Mouse (Mus musculus) hindbrain, embryonic 16.5 days (tissue): Measurements from ENCODE around the gene Fads3. TPM values are rescaled to one million over a fixed set of nuclear protein-coding genes. Genes with fewer than 3 reads are reported as not detected.
A peak's percentile ranks its signal among the peaks of the same experiment; 100 is the strongest.

Experiments
- ATAC-seq: fragments of 200-750 bp; cut with Nextera tagmentation; 2 replicates; pipeline ENCODE4 v1.8.0; 2017; ENCODE audit warnings: moderate TSS enrichment, moderate library complexity
- H3K27ac ChIP-seq: fragments of 300-500 bp; sonication (generic); 2 replicates; pipeline ENCODE4 v1.5.1; 2014; ENCODE audit warnings: low read depth, mild to moderate bottlenecking, control low read depth, low read length, moderate library complexity
- H3K27me3 ChIP-seq: fragments of 300-500 bp; sonication (generic); replicated peaks from 2 replicates; pipeline ENCODE4 v1.6.1; 2014; ENCODE audit warnings: low read length; ENCODE audit not compliant: control insufficient read depth, insufficient read depth
- H3K36me3 ChIP-seq: fragments of 300-500 bp; sonication (generic); 2 replicates; pipeline ENCODE4 v1.6.1; 2014; ENCODE audit warnings: mild to moderate bottlenecking, low read length, moderate library complexity, mixed read lengths; ENCODE audit not compliant: control insufficient read depth, insufficient read depth
- H3K4me1 ChIP-seq: fragments of 300-500 bp; sonication (generic); 2 replicates; pipeline ENCODE4 v1.6.1; 2014; ENCODE audit warnings: low read depth, low read length; ENCODE audit not compliant: control insufficient read depth, insufficient read depth
- H3K4me2 ChIP-seq: fragments of 300-500 bp; sonication (generic); 2 replicates; pipeline ENCODE4 v1.6.1; 2014; ENCODE audit warnings: mild to moderate bottlenecking, low read length, control low read depth, moderate library complexity
- H3K4me3 ChIP-seq: fragments of 300-500 bp; sonication (generic); 2 replicates; pipeline ENCODE4 v1.5.1; 2014; ENCODE audit warnings: mild to moderate bottlenecking, low read length, control low read depth, moderate library complexity
- H3K9ac ChIP-seq: fragments of 300-500 bp; sonication (generic); 2 replicates; pipeline ENCODE4 v1.6.1; 2014; ENCODE audit warnings: low read depth, mild to moderate bottlenecking, control low read depth, low read length, moderate library complexity
- H3K9me3 ChIP-seq: fragments of 300-500 bp; sonication (generic); 2 replicates; pipeline ENCODE4 v1.6.1; 2014; ENCODE audit warnings: mild to moderate bottlenecking, low read length, moderate library complexity; ENCODE audit not compliant: control insufficient read depth
- WGBS: fragments of 180-500 bp; shearing (Covaris S2); extraction: QIAGEN DNeasy Blood & Tissue Kit; methylation state at CpG from one replicate; pipeline ENCODE4 v1.1.7; 2014; 5-methylcytosine and 5-hydroxymethylcytosine counted together
- polyA plus RNA-seq: library from polyadenylated mRNA; unstranded; fragments of >200 nt; fragmentation: Nextera tagmentation; extraction: Ambion mirVana; gene quantifications from 2 replicates; pipeline ENCODE4 v1.2.1, GENCODE M21; 2015

Fads3 gene
- polyA plus RNA-seq, 1 experiment from 2014 or later = 42.1 TPM

DNA sequence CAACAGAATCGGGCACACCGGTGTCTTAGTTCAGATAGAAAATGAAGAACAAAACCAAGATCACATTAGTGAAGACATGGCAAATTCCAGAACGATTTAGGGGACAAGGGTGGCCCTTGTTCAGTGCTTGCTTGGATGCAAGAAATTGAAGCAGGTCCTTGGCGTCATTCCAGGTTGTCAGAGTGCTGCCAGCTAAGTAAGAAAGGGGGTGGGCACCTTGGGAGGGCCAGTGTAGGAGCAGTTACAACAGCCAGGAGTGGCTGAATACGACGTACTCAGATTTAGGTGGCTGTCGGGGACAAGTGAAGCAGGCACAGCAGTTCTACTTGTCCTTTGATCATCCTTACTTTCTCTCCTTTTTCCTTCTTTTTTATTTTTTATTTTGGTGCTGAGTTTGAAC is 26.3 kb downstream of the Fads3 start:
- H3K4me2 ChIP-seq = no peak overlapping the region
- H3K4me3 ChIP-seq = no peak overlapping the region
- no peaks in the 10 kb centered on the region for H3K9me3 ChIP-seq
- ATAC-seq = no peak; the same call in 1 of the 2 replicates
- H3K4me1 ChIP-seq = no peaks in the 10 kb centered on the region; the same call in none of the 2 replicates
- no peak overlapping the region for H3K27ac ChIP-seq
- 64% methylated on average over 7 of the region's 7 CpGs for WGBS
- peaks cover 49% of the 10 kb centered on the region for H3K36me3 ChIP-seq
- H3K27me3 ChIP-seq = no peaks in the 10 kb centered on the region
- no peak overlapping the region for H3K9ac ChIP-seq

DNA sequence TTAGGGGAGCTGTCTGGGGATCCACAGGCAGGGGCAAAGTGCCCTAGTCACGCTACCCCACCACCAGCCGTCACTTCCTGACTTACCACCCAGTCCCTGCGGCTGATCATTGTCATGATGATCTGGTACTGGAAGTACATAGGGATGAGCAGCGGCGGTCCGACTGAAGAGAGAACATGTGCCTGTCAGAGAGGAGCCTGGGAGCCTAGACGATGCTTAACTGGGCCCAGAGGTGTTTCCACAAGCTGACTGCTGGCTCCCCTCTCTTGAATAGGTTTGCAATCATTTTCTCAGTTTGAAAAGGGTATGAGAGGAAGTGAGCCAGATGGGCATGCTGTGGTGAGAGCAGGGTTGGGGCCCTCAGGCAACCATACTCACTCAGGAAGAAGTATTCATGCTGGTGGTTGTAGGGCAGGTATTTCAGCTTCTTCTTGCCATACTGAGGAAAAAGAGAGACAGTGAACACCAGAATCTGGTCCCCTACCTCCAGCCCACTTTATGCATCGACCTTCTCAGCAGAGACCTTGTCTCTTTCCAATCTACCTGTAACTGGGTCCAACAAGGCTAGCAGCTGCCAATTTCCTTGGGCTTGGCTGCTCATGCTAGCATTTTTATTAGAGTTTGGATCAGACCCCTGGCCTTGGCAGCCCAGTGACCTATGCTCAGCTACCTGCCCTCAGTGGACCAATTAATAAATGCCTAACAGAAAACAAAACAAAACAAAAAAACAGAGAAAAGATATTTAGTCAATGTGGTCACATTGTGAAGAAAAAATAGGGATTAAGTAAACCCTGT is 29.0 kb downstream of the Fads3 start:
- H3K9ac ChIP-seq = no peak overlapping the region
- WGBS = 87% methylated on average over 8 of the region's 8 CpGs

DNA sequence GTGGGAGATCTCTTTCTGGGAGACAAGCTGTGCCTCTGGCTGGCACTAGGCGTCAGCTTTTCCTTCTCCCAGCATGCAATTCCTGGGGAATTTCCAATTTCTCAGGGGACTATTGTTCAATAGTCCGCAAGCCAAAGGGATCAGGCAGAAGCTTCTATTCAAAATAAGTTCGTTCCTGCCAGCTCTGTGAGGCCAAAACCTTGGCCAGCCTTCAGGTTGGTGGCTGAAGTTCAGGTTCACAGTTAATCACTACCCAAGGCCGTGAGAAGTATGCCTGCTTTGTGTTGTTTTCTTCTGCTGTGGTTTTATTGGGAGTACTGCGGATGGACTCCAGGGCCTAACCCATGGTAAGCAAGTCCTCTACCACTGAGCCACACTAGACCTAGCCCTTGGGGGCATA is 29.8 kb downstream of the Fads3 start:
- Histone ChIP-seq H3K27me3 (no peaks in the 10 kb centered on the region), H3K27ac (peak overlapping the region; percentile 41), H3K9me3 (no peaks in the 10 kb centered on the region), H3K4me2 (no peak overlapping the region), H3K4me3 (no peak overlapping the region), H3K4me1 (no peaks in the 10 kb centered on the region; the same call in none of the 2 replicates), H3K36me3 (peaks cover 76% of the 10 kb centered on the region), H3K9ac (no peak overlapping the region)
- 65% methylated on average over 5 of the region's 5 CpGs for WGBS
- peak; percentile 55 for ATAC-seq

More for the DNA sequence above, 29.0 kb downstream of the Fads3 start:
- Histone ChIP-seq H3K27me3 (no peaks in the 10 kb centered on the region), H3K36me3 (peaks cover 72% of the 10 kb centered on the region), H3K9me3 (no peaks in the 10 kb centered on the region), H3K27ac (no peak overlapping the region), H3K4me1 (no peaks in the 10 kb centered on the region; the same call in none of the 2 replicates), H3K4me3 (no peak overlapping the region), H3K4me2 (no peak overlapping the region)
- no peak for ATAC-seq

DNA sequence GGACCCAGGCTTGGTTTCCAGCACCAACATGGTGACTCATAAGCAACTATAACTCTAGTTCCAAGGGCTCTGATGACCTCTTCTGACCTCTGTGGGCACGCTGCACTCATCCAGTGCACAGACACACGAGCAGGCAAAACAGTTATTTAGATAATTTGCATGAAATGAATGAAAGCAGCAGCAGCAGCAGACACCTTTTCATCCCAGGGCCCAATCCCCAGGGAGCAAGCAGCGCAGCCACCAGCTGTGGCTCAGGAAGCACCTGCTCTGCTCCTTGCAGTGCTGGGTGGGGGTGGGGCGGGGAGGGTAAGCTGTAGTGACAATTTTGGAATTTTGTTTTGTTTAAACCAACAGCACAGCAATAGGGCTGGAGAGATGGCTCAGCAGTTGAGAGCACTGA is 30.5 kb downstream of the Fads3 start:
- Histone ChIP-seq H3K36me3 (peaks cover 77% of the 10 kb centered on the region), H3K4me1 (no peaks in the 10 kb centered on the region; the same call in none of the 2 replicates), H3K9me3 (no peaks in the 10 kb centered on the region), H3K9ac (no peak overlapping the region), H3K4me2 (no peak overlapping the region), H3K4me3 (no peak overlapping the region), H3K27ac (peak overlapping the region; percentile 41), H3K27me3 (no peaks in the 10 kb centered on the region)
- WGBS = 47% methylated on average over 4 of the region's 4 CpGs
- ATAC-seq = no peak

DNA sequence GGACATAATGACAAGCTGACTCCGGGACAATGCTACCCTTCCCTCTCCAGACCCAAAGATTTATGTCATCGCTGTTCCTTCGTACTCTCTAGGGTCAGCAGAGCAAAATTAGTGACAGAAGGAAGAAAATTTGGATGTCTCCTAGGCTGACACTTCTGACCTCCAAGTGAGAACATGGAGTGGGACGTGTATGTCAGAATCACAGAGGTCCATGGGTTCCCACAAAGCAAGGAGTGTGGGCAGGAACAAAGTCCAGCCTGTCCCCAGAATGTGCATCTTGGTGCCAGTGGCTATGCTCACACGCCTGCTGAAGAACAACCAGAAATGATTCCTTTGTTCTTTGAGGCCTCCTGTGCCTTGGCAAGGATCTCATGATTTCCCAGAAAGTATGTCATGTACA is 31.8 kb downstream of the Fads3 start:
- ATAC-seq = no peak
- H3K36me3 ChIP-seq = peaks cover 82% of the 10 kb centered on the region
- no peak overlapping the region for H3K4me3 ChIP-seq
- no peak overlapping the region for H3K27ac ChIP-seq
- no peaks in the 10 kb centered on the region for H3K9me3 ChIP-seq
- no peak overlapping the region for H3K4me2 ChIP-seq
- no peaks in the 10 kb centered on the region for H3K27me3 ChIP-seq
- 93% methylated on average over 5 of the region's 5 CpGs for WGBS
- H3K4me1 ChIP-seq = no peaks in the 10 kb centered on the region; the same call in 1 of the 2 replicates
- H3K9ac ChIP-seq = no peak overlapping the region

DNA sequence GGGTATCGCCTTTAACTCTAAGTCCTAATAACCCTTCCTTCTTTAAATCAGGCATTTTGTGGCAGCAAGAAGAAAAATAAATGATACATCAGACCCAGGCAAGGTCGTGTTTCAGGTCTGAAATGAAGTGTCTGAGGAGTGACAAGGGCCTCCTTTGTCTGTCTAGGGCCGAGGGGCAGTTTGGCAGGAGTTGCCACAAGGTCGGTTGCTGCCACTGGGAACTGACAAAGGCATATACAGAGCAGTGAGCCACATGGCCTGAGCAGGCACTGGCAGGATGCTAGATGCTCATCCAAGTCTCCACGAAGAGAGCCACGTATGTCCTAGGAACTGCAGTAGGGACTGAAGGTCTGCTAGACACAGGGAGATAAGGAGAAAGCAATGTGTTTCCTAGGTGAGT is 37.0 kb downstream of the Fads3 start:
- Histone ChIP-seq H3K27me3 (no peaks in the 10 kb centered on the region), H3K4me1 (no peaks in the 10 kb centered on the region), H3K36me3 (peaks cover 83% of the 10 kb centered on the region), H3K27ac (no peak overlapping the region), H3K4me3 (no peak overlapping the region), H3K9me3 (no peaks in the 10 kb centered on the region), H3K9ac (no peak overlapping the region), H3K4me2 (no peak overlapping the region)
- peak; percentile 41; the same call in 1 of the 2 replicates for ATAC-seq
- 83% methylated on average over 6 of the region's 6 CpGs for WGBS

DNA sequence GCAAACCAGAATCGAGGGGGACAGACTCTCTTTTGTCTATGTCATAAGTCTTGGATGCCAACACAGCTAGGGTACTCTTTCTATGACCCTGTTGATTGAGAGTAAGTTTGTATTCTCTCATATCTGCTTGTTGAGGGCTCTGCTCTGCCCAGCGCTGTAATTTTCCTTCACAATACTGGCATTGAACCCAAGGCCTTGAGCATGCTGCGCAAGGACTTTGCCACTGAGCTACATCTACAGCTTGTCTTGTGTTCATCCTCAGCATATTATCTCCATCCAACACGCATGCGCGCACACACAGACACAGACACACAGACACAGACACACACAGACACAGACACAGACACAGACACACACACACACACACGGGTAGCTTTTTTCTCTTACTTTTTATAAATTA is 39.0 kb downstream of the Fads3 start:
- no peak overlapping the region for H3K27ac ChIP-seq
- 96% methylated on average over 7 of the region's 7 CpGs for WGBS

DNA sequence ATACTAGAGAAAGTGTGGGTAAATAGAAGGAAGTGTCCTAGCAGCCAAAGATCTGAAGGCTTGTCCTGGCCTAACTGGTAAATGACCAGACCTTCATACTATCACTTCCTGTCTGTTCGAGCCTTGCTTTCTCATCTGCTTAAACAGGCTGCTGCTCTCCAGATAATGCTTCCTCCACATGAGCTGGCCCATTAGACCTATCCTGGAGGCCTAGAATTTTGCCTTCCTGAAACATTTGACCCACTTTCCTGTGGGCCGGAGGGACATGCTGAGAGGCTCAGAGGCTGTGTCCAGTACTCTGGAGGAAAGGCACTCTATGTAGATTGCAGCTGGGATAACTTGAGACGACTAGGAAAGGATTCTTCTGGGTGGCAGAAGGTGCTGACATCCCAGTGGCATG is 40.7 kb downstream of the Fads3 start:
- Histone ChIP-seq H3K4me2 (no peak overlapping the region), H3K4me1 (no peaks in the 10 kb centered on the region), H3K4me3 (no peak overlapping the region), H3K9ac (no peak overlapping the region), H3K9me3 (no peaks in the 10 kb centered on the region), H3K36me3 (peaks cover 64% of the 10 kb centered on the region), H3K27ac (no peak overlapping the region), H3K27me3 (no peaks in the 10 kb centered on the region)
- no peak for ATAC-seq
- 84% methylated on average over 3 of the region's 3 CpGs for WGBS

More for the DNA sequence above, 39.0 kb downstream of the Fads3 start:
- ATAC-seq = no peak
- Histone ChIP-seq H3K9me3 (no peaks in the 10 kb centered on the region), H3K4me1 (no peaks in the 10 kb centered on the region), H3K36me3 (peaks cover 73% of the 10 kb centered on the region), H3K4me2 (no peak overlapping the region), H3K27me3 (no peaks in the 10 kb centered on the region), H3K4me3 (no peak overlapping the region), H3K9ac (no peak overlapping the region)

DNA sequence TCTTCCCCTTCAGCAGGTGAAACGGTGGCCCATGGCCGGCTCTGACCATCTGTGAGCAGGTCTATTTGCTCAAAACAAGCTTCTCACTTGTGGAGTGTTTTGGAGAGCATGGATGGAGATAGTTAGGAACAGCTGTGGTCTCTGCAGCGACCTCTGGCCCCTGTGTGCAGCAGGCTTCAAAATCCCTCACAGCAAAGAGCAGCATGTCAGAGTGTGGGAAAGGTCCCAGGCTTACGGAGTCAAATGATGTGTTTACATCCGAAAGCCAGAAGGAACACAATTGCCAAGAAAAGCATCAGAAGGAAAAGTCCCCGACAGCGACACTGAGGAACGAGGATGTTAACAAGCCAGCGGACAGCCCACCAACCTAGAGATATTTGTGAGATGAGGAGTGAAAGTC is 44.1 kb downstream of the Fads3 start:
- Histone ChIP-seq H3K4me2 (no peak overlapping the region), H3K27me3 (no peaks in the 10 kb centered on the region), H3K27ac (no peak overlapping the region), H3K9ac (no peak overlapping the region), H3K4me3 (no peak overlapping the region), H3K4me1 (no peaks in the 10 kb centered on the region), H3K36me3 (peaks cover 70% of the 10 kb centered on the region), H3K9me3 (no peaks in the 10 kb centered on the region)
- ATAC-seq = no peak
- 88% methylated on average over 9 of the region's 9 CpGs for WGBS
